Mouse (Mus musculus): Measurements from ENCODE around the gene Hcfc1. TPM values are rescaled to one million over a fixed set of nuclear protein-coding genes. Genes with fewer than 3 reads are reported as not detected.

The Hcfc1 gene
- polyA plus RNA-seq, 1 experiment from 2014 or later: 61.6 TPM

GRCm38 (mm10) chrX:73969167-73969566 is 3.0 kb upstream of the Hcfc1 start:
- Histone ChIP-seq H3K27me3 (no peaks in the 10 kb centered on the region), H3K4me3 (no peak overlapping the region), H3K27ac (replicated peaks) (no peak overlapping the region), H3K9me3 (no peaks in the 10 kb centered on the region), H3K4me2 (replicated peaks) (no peak overlapping the region), H3K9ac (replicated peaks) (no peak overlapping the region), H3K4me1 (peaks cover 5% of the 10 kb centered on the region), H3K36me3 (no peaks in the 10 kb centered on the region)
- 90% methylated on average over 1 of the region's 1 CpGs for WGBS
- no peak for ATAC-seq (replicated peaks)

- peak overlapping the region; percentile 100 for H3K27ac ChIP-seq (replicated peaks)
- no peaks in the 10 kb centered on the region for H3K36me3 ChIP-seq
- peak overlapping the region; percentile 42 for H3K4me2 ChIP-seq (replicated peaks)
- H3K9ac ChIP-seq (replicated peaks): peak overlapping the region; percentile 66
- 18% methylated on average over 60 of the region's 60 CpGs for WGBS
- H3K4me3 ChIP-seq: peak overlapping the region; percentile 72
- no peaks in the 10 kb centered on the region for H3K9me3 ChIP-seq
- H3K27me3 ChIP-seq: no peaks in the 10 kb centered on the region
- peak; percentile 88 for ATAC-seq (replicated peaks)
- peaks cover 23% of the 10 kb centered on the region for H3K4me1 ChIP-seq
Measured at GRCm38 (mm10) chrX:73967177-73968075, 1.3 kb upstream of the Hcfc1 start.

- Histone ChIP-seq H3K9me3 (no peaks in the 10 kb centered on the region), H3K27me3 (no peaks in the 10 kb centered on the region), H3K4me2 (replicated peaks) (peak overlapping the region; percentile 67), H3K27ac (replicated peaks) (peak overlapping the region; percentile 100), H3K4me3 (peak overlapping the region; percentile 72), H3K4me1 (peaks cover 28% of the 10 kb centered on the region), H3K36me3 (no peaks in the 10 kb centered on the region), H3K9ac (replicated peaks) (peak overlapping the region; percentile 66)
- 26% methylated on average over 20 of the region's 20 CpGs for WGBS
- no peak for ATAC-seq (replicated peaks)
Measured at GRCm38 (mm10) chrX:73965307-73965706, 850 bp downstream of the Hcfc1 start.

- Histone ChIP-seq H3K4me1 (peaks cover 28% of the 10 kb centered on the region), H3K4me3 (peak overlapping the region; percentile 72), H3K9ac (replicated peaks) (peak overlapping the region; percentile 66), H3K27me3 (no peaks in the 10 kb centered on the region), H3K36me3 (peaks cover 2% of the 10 kb centered on the region; the same call in 1 of the 2 replicates), H3K4me2 (replicated peaks) (peak overlapping the region; percentile 67), H3K27ac (replicated peaks) (no peak overlapping the region), H3K9me3 (no peaks in the 10 kb centered on the region)
- no peak for ATAC-seq (replicated peaks)
- WGBS: 33% methylated on average over 3 of the region's 3 CpGs
Measured at GRCm38 (mm10) chrX:73964363-73964762, 1.8 kb downstream of the Hcfc1 start.

- Histone ChIP-seq H3K27ac (replicated peaks) (no peak overlapping the region), H3K4me3 (no peak overlapping the region), H3K36me3 (peaks cover 76% of the 10 kb centered on the region), H3K9ac (replicated peaks) (no peak overlapping the region), H3K9me3 (no peaks in the 10 kb centered on the region), H3K4me1 (no peaks in the 10 kb centered on the region), H3K4me2 (replicated peaks) (no peak overlapping the region), H3K27me3 (no peaks in the 10 kb centered on the region)
- no peak for ATAC-seq (replicated peaks)
- 93% methylated on average over 6 of the region's 6 CpGs for WGBS
Measured at GRCm38 (mm10) chrX:73954988-73955387, 11.2 kb downstream of the Hcfc1 start.

- Histone ChIP-seq H3K36me3 (peaks cover 75% of the 10 kb centered on the region), H3K9me3 (no peaks in the 10 kb centered on the region), H3K9ac (replicated peaks) (no peak overlapping the region), H3K4me1 (no peaks in the 10 kb centered on the region), H3K4me3 (no peak overlapping the region), H3K27ac (replicated peaks) (no peak overlapping the region), H3K27me3 (no peaks in the 10 kb centered on the region), H3K4me2 (replicated peaks) (no peak overlapping the region)
- ATAC-seq (replicated peaks): no peak
- 80% methylated on average over 5 of the region's 5 CpGs for WGBS
Measured at GRCm38 (mm10) chrX:73952603-73953002, 13.6 kb downstream of the Hcfc1 start.

- Histone ChIP-seq H3K9ac (replicated peaks) (no peak overlapping the region), H3K27me3 (no peaks in the 10 kb centered on the region), H3K9me3 (no peaks in the 10 kb centered on the region), H3K36me3 (peaks cover 79% of the 10 kb centered on the region), H3K4me3 (no peak overlapping the region), H3K27ac (replicated peaks) (no peak overlapping the region), H3K4me2 (replicated peaks) (no peak overlapping the region), H3K4me1 (no peaks in the 10 kb centered on the region)
- ATAC-seq (replicated peaks): peak; percentile 31; the same call in 1 of the 2 replicates
- WGBS: 88% methylated on average over 10 of the region's 10 CpGs
Measured at GRCm38 (mm10) chrX:73949341-73949740, 16.8 kb downstream of the Hcfc1 start.

- Histone ChIP-seq H3K9me3 (no peaks in the 10 kb centered on the region), H3K36me3 (peaks cover 81% of the 10 kb centered on the region), H3K27ac (replicated peaks) (no peak overlapping the region), H3K4me3 (no peak overlapping the region), H3K4me1 (no peaks in the 10 kb centered on the region), H3K9ac (replicated peaks) (no peak overlapping the region), H3K4me2 (replicated peaks) (no peak overlapping the region), H3K27me3 (no peaks in the 10 kb centered on the region)
- WGBS: 36% methylated on average over 4 of the region's 4 CpGs
- peak; percentile 49 for ATAC-seq (replicated peaks)
Measured at GRCm38 (mm10) chrX:73948647-73949046, 17.5 kb downstream of the Hcfc1 start.

- Histone ChIP-seq H3K9me3 (no peaks in the 10 kb centered on the region), H3K4me3 (no peak overlapping the region), H3K27me3 (no peaks in the 10 kb centered on the region), H3K9ac (replicated peaks) (no peak overlapping the region), H3K4me2 (replicated peaks) (no peak overlapping the region), H3K27ac (replicated peaks) (no peak overlapping the region), H3K4me1 (no peaks in the 10 kb centered on the region), H3K36me3 (peaks cover 74% of the 10 kb centered on the region)
- no peak for ATAC-seq (replicated peaks)
- 84% methylated on average over 6 of the region's 6 CpGs for WGBS
Measured at GRCm38 (mm10) chrX:73946896-73947295, 19.3 kb downstream of the Hcfc1 start.

- Histone ChIP-seq H3K4me3 (no peak overlapping the region), H3K9ac (replicated peaks) (no peak overlapping the region), H3K27ac (replicated peaks) (no peak overlapping the region), H3K4me2 (replicated peaks) (no peak overlapping the region), H3K36me3 (peaks cover 43% of the 10 kb centered on the region), H3K9me3 (no peaks in the 10 kb centered on the region), H3K4me1 (no peaks in the 10 kb centered on the region), H3K27me3 (no peaks in the 10 kb centered on the region)
- no peak for ATAC-seq (replicated peaks)
- WGBS: 75% methylated on average over 2 of the region's 2 CpGs
Measured at GRCm38 (mm10) chrX:73942294-73942693, 23.9 kb downstream of the Hcfc1 start.

GRCm38 (mm10) chrX:73941860-73942259 is 24.3 kb downstream of the Hcfc1 start:
- H3K9me3 ChIP-seq: no peaks in the 10 kb centered on the region
- H3K4me3 ChIP-seq: no peak overlapping the region
- WGBS: 93% methylated on average over 2 of the region's 2 CpGs
- no peak overlapping the region for H3K4me2 ChIP-seq (replicated peaks)
- peaks cover 38% of the 10 kb centered on the region for H3K36me3 ChIP-seq
- H3K27me3 ChIP-seq: no peaks in the 10 kb centered on the region
- no peak overlapping the region for H3K27ac ChIP-seq (replicated peaks)
- no peaks in the 10 kb centered on the region for H3K4me1 ChIP-seq
- no peak overlapping the region for H3K9ac ChIP-seq (replicated peaks)
- ATAC-seq (replicated peaks): no peak

- no peaks in the 10 kb centered on the region for H3K27me3 ChIP-seq
- H3K36me3 ChIP-seq: no peaks in the 10 kb centered on the region
- no peak for ATAC-seq (replicated peaks)
- no peak overlapping the region for H3K4me2 ChIP-seq (replicated peaks)
- no peak overlapping the region for H3K27ac ChIP-seq (replicated peaks)
- no peaks in the 10 kb centered on the region for H3K9me3 ChIP-seq
- H3K9ac ChIP-seq (replicated peaks): no peak overlapping the region
- H3K4me3 ChIP-seq: no peak overlapping the region
- no peaks in the 10 kb centered on the region for H3K4me1 ChIP-seq
- 79% methylated on average over 2 of the region's 2 CpGs for WGBS
Measured at GRCm38 (mm10) chrX:73931871-73932270, 34.3 kb downstream of the Hcfc1 start.

Data from forebrain, embryonic 15.5 days (tissue).